In the genomic region with DNA sequence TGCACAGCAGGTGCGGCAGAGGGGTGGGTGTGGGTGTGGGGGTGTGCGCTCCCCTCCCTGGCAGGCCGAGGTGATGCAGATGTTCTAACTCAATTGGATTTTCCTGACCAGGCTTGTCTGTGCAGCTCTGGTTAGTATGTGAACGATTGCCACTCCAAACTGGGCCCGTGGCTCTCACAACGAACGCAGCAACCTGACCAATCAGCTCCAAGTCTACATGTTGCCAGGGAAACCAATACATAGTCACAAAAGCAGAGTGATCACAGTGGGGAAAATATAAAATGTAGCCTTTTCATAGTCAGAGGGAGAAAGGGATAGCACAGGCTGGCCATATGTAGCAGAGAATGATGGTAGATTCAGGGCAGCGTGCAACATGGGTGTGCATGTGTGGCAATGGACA, we compare ENCODE assay signal across 11 mouse cellular contexts.
DNase-seq lines count a peak whose midpoint lies in the region; ATAC-seq and TF ChIP-seq lines count a peak whose summit lies in the region.
"Had no signal": no experiment of that assay in that cellular context is flagged by ENCODE, and none has a peak within 500 bp of the region (broad histone marks: within the 10 kb centered on the region; RNA-seq: fewer than 3 reads in every experiment).

No protein-coding gene starts in this region.

- H3K79me2 ChIP-seq in heart, adult 2 months (replicated peaks; ENCODE audit: control insufficient read depth, insufficient read depth, low read length), result no peaks in the 10 kb centered on the region

- TF ChIP-seq CTCF in heart, adult 2 months (IDR thresholded peaks at IDR 0.05), result no peak
- TF ChIP-seq CTCF in forebrain, postnatal 0 days (IDR thresholded peaks at IDR 0.05; ENCODE audit: low read depth), result no peak
- TF ChIP-seq CTCF in liver, postnatal 0 days (IDR thresholded peaks at IDR 0.05; ENCODE audit: low read depth), result no peak

- H3K4me3 ChIP-seq in heart, adult 2 months, result no peak overlapping the region
- no peak overlapping the region for H3K4me3 ChIP-seq in forebrain, postnatal 0 days (ENCODE audit: low read depth, low read length)
- H3K4me3 ChIP-seq in neural tube, embryonic 15.5 days (replicated peaks), result no peak overlapping the region
- no peak overlapping the region for H3K4me3 ChIP-seq in liver, postnatal 0 days (ENCODE audit: low read depth, low read length)
- H3K4me3 ChIP-seq: heart, embryonic 12.5 days; lung, embryonic 15.5 days had no signal

- no peak overlapping the region for H3K4me2 ChIP-seq in forebrain, postnatal 0 days (ENCODE audit: low read depth)
- H3K4me2 ChIP-seq in neural tube, embryonic 15.5 days, result no peak overlapping the region
- H3K4me2 ChIP-seq in liver, postnatal 0 days (ENCODE audit: low read depth, low read length), result no peak overlapping the region
- H3K4me2 ChIP-seq: heart, embryonic 12.5 days; lung, embryonic 15.5 days had no signal

- no peak overlapping the region for H3K9ac ChIP-seq in heart, adult 2 months (ENCODE audit: low read depth, low read length)
- H3K9ac ChIP-seq in forebrain, postnatal 0 days, result no peak overlapping the region
- H3K9ac ChIP-seq in neural tube, embryonic 15.5 days (replicated peaks), result no peak overlapping the region
- no peak overlapping the region for H3K9ac ChIP-seq in liver, postnatal 0 days (replicated peaks)
- H3K9ac ChIP-seq: heart, embryonic 12.5 days; lung, embryonic 15.5 days had no signal

- intact Hi-C loops in heart, adult 2 months (cut with DNase I), result no loop called here

- H3K4me1 ChIP-seq in heart, adult 2 months (ENCODE audit: control insufficient read depth, insufficient read depth, low read length), result no peaks in the 10 kb centered on the region
- H3K4me1 ChIP-seq in forebrain, postnatal 0 days (ENCODE audit: insufficient read depth), result peaks cover 19% of the 10 kb centered on the region
- H3K4me1 ChIP-seq in neural tube, embryonic 15.5 days, result peaks cover 37% of the 10 kb centered on the region
- H3K4me1 ChIP-seq in liver, postnatal 0 days (ENCODE audit: insufficient read depth), result no peaks in the 10 kb centered on the region

- no peaks in the 10 kb centered on the region for H3K9me3 ChIP-seq in forebrain, postnatal 0 days (ENCODE audit: low read length)
- no peaks in the 10 kb centered on the region for H3K9me3 ChIP-seq in neural tube, embryonic 15.5 days (replicated peaks)
- H3K9me3 ChIP-seq in liver, postnatal 0 days (ENCODE audit: low read length), result no peaks in the 10 kb centered on the region
- H3K9me3 ChIP-seq: heart, embryonic 12.5 days; lung, embryonic 15.5 days had no signal

- peak; percentile 82 for ATAC-seq in forebrain, postnatal 0 days
- ATAC-seq in neural tube, embryonic 15.5 days (ENCODE audit: low FRiP score), result peak; percentile 72
- no peak for ATAC-seq in liver, postnatal 0 days

- no peaks in the 10 kb centered on the region; the same call in 1 of the 2 replicates for H3K27me3 ChIP-seq in heart, adult 2 months (ENCODE audit: control insufficient read depth, insufficient read depth, low read length)
- no peaks in the 10 kb centered on the region for H3K27me3 ChIP-seq in forebrain, postnatal 0 days (ENCODE audit: insufficient read depth, low read length)
- H3K27me3 ChIP-seq in neural tube, embryonic 15.5 days (replicated peaks), result no peaks in the 10 kb centered on the region
- H3K27me3 ChIP-seq in liver, postnatal 0 days (ENCODE audit: insufficient read depth, low read length), result no peaks in the 10 kb centered on the region
- H3K27me3 ChIP-seq: heart, embryonic 12.5 days; lung, embryonic 15.5 days had no signal

- WGBS in heart, adult 2 months, result 90% methylated on average over 8 of the region's 8 CpGs
- 44% methylated on average over 8 of the region's 8 CpGs for WGBS in forebrain, postnatal 0 days
- WGBS in neural tube, embryonic 15.5 days, result 46% methylated on average over 8 of the region's 8 CpGs
- 79% methylated on average over 8 of the region's 8 CpGs for WGBS in liver, postnatal 0 days (ENCODE audit: insufficient replicate concordance)

- H3K27ac ChIP-seq in heart, adult 2 months, result no peak overlapping the region
- peak overlapping the region; percentile 62 for H3K27ac ChIP-seq in forebrain, postnatal 0 days (ENCODE audit: low read depth, low read length)
- H3K27ac ChIP-seq in neural tube, embryonic 15.5 days (replicated peaks), result peak overlapping the region; percentile 57
- no peak overlapping the region for H3K27ac ChIP-seq in liver, postnatal 0 days (ENCODE audit: low read depth)
- H3K27ac ChIP-seq: lung, embryonic 15.5 days had no signal

- peak; percentile 34 for DNase-seq in heart, adult 11 months
- no peak for DNase-seq in heart, adult 2 months
- peak; percentile 82 for DNase-seq in forebrain, postnatal 0 days
- DNase-seq in layer of hippocampus, adult 9-11 months, result peak; percentile 72
- no peak for DNase-seq in cerebellum, adult 11-12 months
- no peak for DNase-seq in adrenal gland, postnatal 36 days
- DNase-seq in liver, postnatal 0 days, result no peak
- DNase-seq: adrenal gland, postnatal 25 days had no signal

- no peak for TF ChIP-seq POLR2A in heart, adult 2 months (IDR thresholded peaks at IDR 0.05; ENCODE audit: insufficient read depth, low read depth, low read length)

- H3K36me3 ChIP-seq in heart, adult 2 months (ENCODE audit: control insufficient read depth, insufficient read depth, low read length), result no peaks in the 10 kb centered on the region
- no peaks in the 10 kb centered on the region for H3K36me3 ChIP-seq in forebrain, postnatal 0 days (ENCODE audit: insufficient read depth)
- H3K36me3 ChIP-seq in neural tube, embryonic 15.5 days, result no peaks in the 10 kb centered on the region
- H3K36me3 ChIP-seq in liver, postnatal 0 days (replicated peaks; ENCODE audit: insufficient read depth, low read length), result no peaks in the 10 kb centered on the region
- H3K36me3 ChIP-seq: heart, embryonic 12.5 days; lung, embryonic 15.5 days had no signal

- TF ChIP-seq EP300 in heart, adult 2 months (IDR thresholded peaks at IDR 0.05; ENCODE audit: insufficient read depth, low read depth, low read length), result no peak
- TF ChIP-seq EP300 in liver, postnatal 0 days (IDR thresholded peaks at IDR 0.05; ENCODE audit: low read depth), result no peak

Comparison
In these comparisons a context has a peak if more than half of its experiments do, and no peak if none do; other contexts are left out.
1. DNase-seq: peak in heart, adult 11 months (single experiment), forebrain, postnatal 0 days (single experiment) and layer of hippocampus, adult 9-11 months (single experiment); none in heart, adult 2 months (0 of 2), cerebellum, adult 11-12 months (single experiment), adrenal gland, postnatal 36 days (0 of 2) and liver, postnatal 0 days (single experiment).
2. H3K27ac ChIP-seq: peak in forebrain, postnatal 0 days (single experiment) and neural tube, embryonic 15.5 days (single experiment); none in heart, adult 2 months (single experiment) and liver, postnatal 0 days (single experiment).